Mouse (Mus musculus): ENCODE results near the gene Abcg5. TPM values are rescaled to one million over a fixed set of nuclear protein-coding genes. Genes with fewer than 3 reads are reported as not detected.

Gene Abcg5
- total and polyA plus RNA-seq, 3 experiments = not detected

DNA sequence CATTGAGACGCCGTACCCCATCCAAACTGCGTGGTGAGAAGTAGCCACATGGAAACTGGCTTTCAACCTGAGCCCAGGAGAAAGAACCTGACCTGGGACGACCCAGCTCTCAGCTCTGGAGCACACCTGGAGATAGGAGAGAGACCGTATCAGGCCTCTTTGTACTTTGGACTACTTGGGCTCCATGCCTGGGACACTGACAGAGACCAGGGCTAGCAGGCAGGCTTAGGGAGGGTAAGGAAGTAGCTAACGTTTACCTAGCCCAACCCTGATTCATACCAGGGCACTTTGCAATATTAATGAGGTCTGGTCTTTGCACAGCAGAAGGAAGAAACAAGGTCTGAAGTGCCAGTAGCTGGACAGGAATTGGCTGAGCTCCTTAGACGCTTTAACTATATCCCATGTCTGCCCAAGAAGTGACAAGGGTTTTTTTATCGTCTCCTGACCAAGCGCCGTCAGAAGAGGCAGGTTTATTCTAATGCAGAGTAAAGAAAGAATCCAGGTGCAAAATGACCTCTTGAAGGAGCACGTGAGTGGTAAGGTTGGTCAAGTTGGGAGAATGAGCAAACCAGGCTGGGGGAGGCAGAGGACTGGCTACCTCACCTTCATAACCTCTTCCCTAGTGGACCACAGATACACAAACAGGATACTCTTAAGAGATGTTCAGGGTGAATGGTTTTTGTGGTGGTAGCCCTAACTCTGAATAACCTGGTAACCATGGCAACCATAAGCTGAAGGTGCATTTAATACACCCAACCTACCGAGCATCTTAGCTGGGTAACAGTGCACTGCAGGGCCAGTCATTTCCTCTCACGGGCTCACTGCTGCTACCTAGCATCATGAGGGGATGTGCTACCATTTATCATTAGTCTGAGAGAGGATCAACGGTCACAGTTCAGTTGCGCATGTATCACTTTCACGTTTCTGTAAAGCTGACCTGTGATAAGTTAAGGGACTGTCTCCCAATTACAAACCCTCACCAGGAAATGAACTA is 10.1 kb downstream of the Abcg5 start:
- H3K27me3 ChIP-seq (ENCODE audit: control insufficient read depth in 1 of 2, insufficient read depth in 2 of 2, low read length in 2 of 2) = no peaks in the 10 kb centered on the region; a peak in 1 of 4 replicates
- no peaks in the 10 kb centered on the region for H3K9me3 ChIP-seq (replicated peaks; ENCODE audit: insufficient read depth, low read length)
- TF ChIP-seq KAT2A (conservative IDR thresholded peaks at IDR 0.05; ENCODE audit: low read depth, low read length) (no peak), CTCF (IDR thresholded peaks at IDR 0.05 in 2 of 3, conservative IDR thresholded peaks at IDR 0.05 in 1 of 3; ENCODE audit: control insufficient read depth in 1 of 3, insufficient read depth in 1 of 3, low read depth in 2 of 3, low read length in 3 of 3, poor library complexity in 1 of 3, severe bottlenecking in 1 of 3) (no peak), USF1 (IDR thresholded peaks at IDR 0.05; ENCODE audit: low read depth, low read length) (no peak), MXI1 (IDR thresholded peaks at IDR 0.05; ENCODE audit: low read depth, low read length) (no peak), POLR2AphosphoS5 (IDR thresholded peaks at IDR 0.05; ENCODE audit: borderline replicate concordance, low read depth, low read length) (no peak), EP300 (IDR thresholded peaks at IDR 0.05; ENCODE audit: low read depth in 1 of 2, low read length in 2 of 2) (no peak), RAD21 (IDR thresholded peaks at IDR 0.05; ENCODE audit: low read depth, low read length) (no peak), MEF2A (IDR thresholded peaks at IDR 0.05; ENCODE audit: extremely low read depth, insufficient replicate concordance, low read depth, low read length, poor library complexity, severe bottlenecking) (no peak), ZC3H11A (IDR thresholded peaks at IDR 0.05; ENCODE audit: low read depth, low read length) (no peak), TCF12 (IDR thresholded peaks at IDR 0.05; ENCODE audit: low read depth, low read length) (no peak), ELF1 (IDR thresholded peaks at IDR 0.05; ENCODE audit: low read depth, low read length) (no peak), CHD2 (IDR thresholded peaks at IDR 0.05; ENCODE audit: low read length) (no peak), NELFE (IDR thresholded peaks at IDR 0.05; ENCODE audit: low read depth, low read length) (no peak), TAL1 (IDR thresholded peaks at IDR 0.05; ENCODE audit: low read length) (no peak), ZNF384 (IDR thresholded peaks at IDR 0.05; ENCODE audit: low read depth, low read length) (no peak), USF2 (IDR thresholded peaks at IDR 0.05; ENCODE audit: borderline replicate concordance in 1 of 2, insufficient read depth in 1 of 2, low read depth in 1 of 2, low read length in 2 of 2) (no peak), POLR2A (IDR thresholded peaks at IDR 0.05; ENCODE audit: control insufficient read depth in 1 of 2, insufficient read depth in 1 of 2, low read depth in 1 of 2, low read length in 2 of 2, poor library complexity in 1 of 2) (no peak), MAZ (IDR thresholded peaks at IDR 0.05; ENCODE audit: low read depth, low read length) (no peak), NRF1 (IDR thresholded peaks at IDR 0.05; ENCODE audit: insufficient read depth, low read depth, low read length, poor library complexity, severe bottlenecking) (no peak)
- H3K4me1 ChIP-seq (ENCODE audit: control insufficient read depth in 1 of 2, insufficient read depth in 2 of 2, low read length in 2 of 2) = no peaks in the 10 kb centered on the region
- no peak overlapping the region for H3K4me3 ChIP-seq (ENCODE audit: control insufficient read depth in 1 of 2, insufficient read depth in 1 of 2, low read depth in 2 of 2, low read length in 2 of 2)
- no peak overlapping the region for H3K27ac ChIP-seq (ENCODE audit: control insufficient read depth, low read depth, low read length)
- no peaks in the 10 kb centered on the region for H3K36me3 ChIP-seq (ENCODE audit: control insufficient read depth in 1 of 2, insufficient read depth in 2 of 2, low read length in 2 of 2)
- no peaks in the 10 kb centered on the region for H3K79me2 ChIP-seq (ENCODE audit: control insufficient read depth, insufficient read depth, low read length, poor library complexity)
- H3K9ac ChIP-seq (ENCODE audit: control insufficient read depth, low read depth, low read length, poor library complexity, severe bottlenecking) = no peak overlapping the region
- no peak for DNase-seq (ENCODE audit: low read depth, low spot score)

All from MEL (cell line).